Mouse (Mus musculus) erythroblast, adult 5-6 weeks (primary cell): ENCODE measurements around the gene Ebna1bp2. TPM values are rescaled to one million over a fixed set of nuclear protein-coding genes. Genes with fewer than 3 reads are reported as not detected.

Experiments used
- total RNA-seq, 2 experiments: library from RNA; stranded (forward) in 1 of 2; stranded (reverse) in 1 of 2; fragments of 150-400 nt in 1 of 2; fragments of 200-764, 138-1000 nt in 1 of 2; gene quantifications; 2 replicates each; pipeline versions ENCODE4 v1.2.3 to v1.2.4; 2015 to 2017; ENCODE audit warnings: low replicate concordance in 2 of 2

The Ebna1bp2 gene
- total RNA-seq, 2 experiments from 2014 or later: 12.6 to 28.4 TPM

Other genes with a start within 250 kb of the Ebna1bp2 start
- 13.3 and 14.2 TPM in 2 replicates for gene Szt2, start 211.5 kb upstream of the Ebna1bp2 start, total RNA-seq (2015; ENCODE audit: low replicate concordance)
- 14.1 and 21.6 TPM in 2 replicates for gene Szt2, start 211.5 kb upstream of the Ebna1bp2 start, total RNA-seq (2017; ENCODE audit: low replicate concordance)
- 30.0 and 32.2 TPM in 2 replicates for gene Med8, start 211.5 kb upstream of the Ebna1bp2 start, total RNA-seq (2015; ENCODE audit: low replicate concordance)
- gene Med8, start 211.5 kb upstream of the Ebna1bp2 start, total RNA-seq (2017; ENCODE audit: low replicate concordance): 37.6 and 66.2 TPM in 2 replicates
- gene Elovl1, start 192.7 kb upstream of the Ebna1bp2 start, total RNA-seq (2015; ENCODE audit: low replicate concordance): 15.2 and 35.9 TPM in 2 replicates
- 21.7 and 22.0 TPM in 2 replicates for gene Elovl1, start 192.7 kb upstream of the Ebna1bp2 start, total RNA-seq (2017; ENCODE audit: low replicate concordance)
- gene Cdc20, start 183.4 kb upstream of the Ebna1bp2 start, total RNA-seq (2015; ENCODE audit: low replicate concordance): 25.1 and 32.5 TPM in 2 replicates
- gene Cdc20, start 183.4 kb upstream of the Ebna1bp2 start, total RNA-seq (2017; ENCODE audit: low replicate concordance): 30.8 and 46.6 TPM in 2 replicates
- 3.6 TPM in 1 of 2 replicates, not detected in the other for gene Mpl, start 163.3 kb upstream of the Ebna1bp2 start, total RNA-seq (2015; ENCODE audit: low replicate concordance)
- 1.1 TPM in 1 of 2 replicates, not detected in the other for gene Mpl, start 163.3 kb upstream of the Ebna1bp2 start, total RNA-seq (2017; ENCODE audit: low replicate concordance)
- not detected in 2 replicates for gene Tie1, start 130.7 kb upstream of the Ebna1bp2 start, total RNA-seq (2015; ENCODE audit: low replicate concordance)
- 0.85 TPM in 1 of 2 replicates, not detected in the other for gene Tie1, start 130.7 kb upstream of the Ebna1bp2 start, total RNA-seq (2017; ENCODE audit: low replicate concordance)
- gene 2610528J11Rik, start 93.8 kb upstream of the Ebna1bp2 start, total RNA-seq (2015; ENCODE audit: low replicate concordance): not detected in 2 replicates
- not detected in 2 replicates for gene 2610528J11Rik, start 93.8 kb upstream of the Ebna1bp2 start, total RNA-seq (2017; ENCODE audit: low replicate concordance)
- gene Tmem125, start 76.8 kb upstream of the Ebna1bp2 start, total RNA-seq (2015; ENCODE audit: low replicate concordance): not detected in 2 replicates
- not detected in 2 replicates for gene Tmem125, start 76.8 kb upstream of the Ebna1bp2 start, total RNA-seq (2017; ENCODE audit: low replicate concordance)
- gene Cfap57, start within 50 bp of the Ebna1bp2 start, total RNA-seq (2015; ENCODE audit: low replicate concordance): 0.63 TPM in 1 of 2 replicates, not detected in the other
- gene Cfap57, start within 50 bp of the Ebna1bp2 start, total RNA-seq (2017; ENCODE audit: low replicate concordance): 0.51 and 0.84 TPM in 2 replicates
- gene Olfr62, start 38.2 kb downstream of the Ebna1bp2 start, total RNA-seq (2015; ENCODE audit: low replicate concordance): not detected in 2 replicates
- gene Olfr62, start 38.2 kb downstream of the Ebna1bp2 start, total RNA-seq (2017; ENCODE audit: low replicate concordance): not detected in 2 replicates
- not detected in 2 replicates for gene Olfr1342, start 72.0 kb downstream of the Ebna1bp2 start, total RNA-seq (2015; ENCODE audit: low replicate concordance)
- gene Olfr1342, start 72.0 kb downstream of the Ebna1bp2 start, total RNA-seq (2017; ENCODE audit: low replicate concordance): not detected in 2 replicates
- not detected in 2 replicates for gene Olfr1341, start 82.7 kb downstream of the Ebna1bp2 start, total RNA-seq (2015; ENCODE audit: low replicate concordance)
- gene Olfr1341, start 82.7 kb downstream of the Ebna1bp2 start, total RNA-seq (2017; ENCODE audit: low replicate concordance): not detected in 2 replicates
- not detected in 2 replicates for gene Olfr1340, start 99.3 kb downstream of the Ebna1bp2 start, total RNA-seq (2015; ENCODE audit: low replicate concordance)
- gene Olfr1340, start 99.3 kb downstream of the Ebna1bp2 start, total RNA-seq (2017; ENCODE audit: low replicate concordance): not detected in 2 replicates
- not detected in 2 replicates for gene Olfr1339, start 111.4 kb downstream of the Ebna1bp2 start, total RNA-seq (2015; ENCODE audit: low replicate concordance)
- gene Olfr1339, start 111.4 kb downstream of the Ebna1bp2 start, total RNA-seq (2017; ENCODE audit: low replicate concordance): not detected in 2 replicates
- not detected in 2 replicates for gene Olfr1338, start 137.9 kb downstream of the Ebna1bp2 start, total RNA-seq (2015; ENCODE audit: low replicate concordance)
- gene Olfr1338, start 137.9 kb downstream of the Ebna1bp2 start, total RNA-seq (2017; ENCODE audit: low replicate concordance): not detected in 2 replicates
- gene Olfr1337, start 161.8 kb downstream of the Ebna1bp2 start, total RNA-seq (2015; ENCODE audit: low replicate concordance): not detected in 2 replicates
- not detected in 2 replicates for gene Olfr1337, start 161.8 kb downstream of the Ebna1bp2 start, total RNA-seq (2017; ENCODE audit: low replicate concordance)
- not detected in 2 replicates for gene Olfr1335, start 189.1 kb downstream of the Ebna1bp2 start, total RNA-seq (2015; ENCODE audit: low replicate concordance)
- not detected in 2 replicates for gene Olfr1335, start 189.1 kb downstream of the Ebna1bp2 start, total RNA-seq (2017; ENCODE audit: low replicate concordance)
- gene Olfr1333, start 215.5 kb downstream of the Ebna1bp2 start, total RNA-seq (2015; ENCODE audit: low replicate concordance): not detected in 2 replicates
- gene Olfr1333, start 215.5 kb downstream of the Ebna1bp2 start, total RNA-seq (2017; ENCODE audit: low replicate concordance): not detected in 2 replicates
- gene Olfr1331, start 243.8 kb downstream of the Ebna1bp2 start, total RNA-seq (2015; ENCODE audit: low replicate concordance): not detected in 2 replicates
- gene Olfr1331, start 243.8 kb downstream of the Ebna1bp2 start, total RNA-seq (2017; ENCODE audit: low replicate concordance): not detected in 2 replicates